Mouse (Mus musculus): ENCODE results near the gene Pdzk1.

The Pdzk1 gene

GRCm38 (mm10) chr3:96838996-96839645 lies 10.0 kb downstream of the Pdzk1 start:
- no peak for DNase-seq

GRCm38 (mm10) chr3:96845191-96845590 lies 16.1 kb downstream of the Pdzk1 start:
- DNase-seq = no peak

GRCm38 (mm10) chr3:96845806-96846205 lies 16.7 kb downstream of the Pdzk1 start:
- no peak for DNase-seq

- DNase-seq = no peak
These were observed 17.9 kb downstream of the Pdzk1 start for GRCm38 (mm10) chr3:96846985-96847384.

GRCm38 (mm10) chr3:96847661-96848060 lies 18.6 kb downstream of the Pdzk1 start:
- DNase-seq = no peak

GRCm38 (mm10) chr3:96848470-96848869 lies 19.4 kb downstream of the Pdzk1 start:
- DNase-seq = no peak

GRCm38 (mm10) chr3:96849168-96849727 lies 20.2 kb downstream of the Pdzk1 start:
- no peak for DNase-seq

- no peak for DNase-seq
These were observed 23.5 kb downstream of the Pdzk1 start for GRCm38 (mm10) chr3:96852561-96852960.

- DNase-seq = no peak
These were observed 25.3 kb downstream of the Pdzk1 start for GRCm38 (mm10) chr3:96854376-96854775.

GRCm38 (mm10) chr3:96855833-96856232 lies 26.7 kb downstream of the Pdzk1 start:
- no peak for DNase-seq

GRCm38 (mm10) chr3:96860498-96860897 lies 31.4 kb downstream of the Pdzk1 start:
- no peak for DNase-seq

- DNase-seq = no peak
These were observed 38.8 kb downstream of the Pdzk1 start for GRCm38 (mm10) chr3:96867863-96868262.

GRCm38 (mm10) chr3:96868566-96868965 lies 39.5 kb downstream of the Pdzk1 start:
- no peak for DNase-seq

GRCm38 (mm10) chr3:96869091-96869490 lies 40.0 kb downstream of the Pdzk1 start:
- DNase-seq = no peak

GRCm38 (mm10) chr3:96870270-96870669 lies 41.2 kb downstream of the Pdzk1 start:
- DNase-seq = no peak

GRCm38 (mm10) chr3:96871070-96871469 lies 42.0 kb downstream of the Pdzk1 start:
- DNase-seq = no peak

- DNase-seq = no peak
These were observed 43.4 kb downstream of the Pdzk1 start for GRCm38 (mm10) chr3:96872501-96872900.

GRCm38 (mm10) chr3:96874808-96875571 lies 45.9 kb downstream of the Pdzk1 start:
- DNase-seq = no peak

- DNase-seq = no peak
These were observed 50.5 kb downstream of the Pdzk1 start for GRCm38 (mm10) chr3:96879536-96879935.

GRCm38 (mm10) chr3:96880385-96880784 lies 51.3 kb downstream of the Pdzk1 start:
- DNase-seq = no peak

- no peak for DNase-seq
These were observed 52.5 kb downstream of the Pdzk1 start for GRCm38 (mm10) chr3:96881557-96881956.

GRCm38 (mm10) chr3:96882061-96882849 lies 53.2 kb downstream of the Pdzk1 start:
- DNase-seq = no peak

- DNase-seq = no peak
These were observed 54.6 kb downstream of the Pdzk1 start for GRCm38 (mm10) chr3:96883690-96884089.
